Mouse (Mus musculus) kidney, embryonic 16.5 days (tissue): ENCODE results near the gene Bzw1. TPM values are rescaled to one million over a fixed set of nuclear protein-coding genes. Genes with fewer than 3 reads are reported as not detected.

Source experiments
- ATAC-seq: fragments of 200-750 bp; cut with Nextera tagmentation; 2 replicates; pipeline ENCODE4 v1.8.0; 2017; ENCODE audit warnings: moderate TSS enrichment; ENCODE audit not compliant: low FRiP score, low TSS enrichment
- H3K27ac ChIP-seq: fragments of 300-500 bp; sonication (generic); 2 replicates; pipeline ENCODE4 v1.5.1; 2014; ENCODE audit warnings: low read length
- H3K27me3 ChIP-seq: fragments of 300-500 bp; sonication (generic); 2 replicates; pipeline ENCODE4 v1.6.1; 2014; ENCODE audit warnings: low read length, control low read depth, mixed read lengths; ENCODE audit not compliant: insufficient read depth
- H3K36me3 ChIP-seq: fragments of 300-500 bp; sonication (generic); 2 replicates; pipeline ENCODE4 v1.6.1; 2014; ENCODE audit warnings: low read length, control low read depth, mixed read lengths; ENCODE audit not compliant: insufficient read depth
- H3K4me1 ChIP-seq: fragments of 300-500 bp; sonication (generic); 2 replicates; pipeline ENCODE4 v1.6.1; 2014; ENCODE audit warnings: low read length, control low read depth, mixed read lengths; ENCODE audit not compliant: insufficient read depth
- H3K4me2 ChIP-seq: fragments of 300-500 bp; sonication (generic); replicated peaks from 2 replicates; pipeline ENCODE4 v1.6.1; 2014; ENCODE audit warnings: low read depth, low read length
- H3K4me3 ChIP-seq: fragments of 300-500 bp; sonication (generic); 2 replicates; pipeline ENCODE4 v1.5.1; 2014; ENCODE audit warnings: mild to moderate bottlenecking, low read length
- H3K9ac ChIP-seq: fragments of 300-500 bp; sonication (generic); replicated peaks from 2 replicates; pipeline ENCODE4 v1.6.1; 2014; ENCODE audit warnings: low read length
- H3K9me3 ChIP-seq: fragments of 300-500 bp; sonication (generic); 2 replicates; pipeline ENCODE4 v1.6.1; 2016; ENCODE audit warnings: low read length, control low read depth
- WGBS: fragments of 180-500 bp; shearing (Covaris S2); extraction: QIAGEN DNeasy Blood & Tissue Kit; methylation state at CpG from one replicate; pipeline ENCODE4 v1.1.7; 2014; 5-methylcytosine and 5-hydroxymethylcytosine counted together
- polyA plus RNA-seq: library from polyadenylated mRNA; unstranded; fragments of >200 nt; fragmentation: Nextera tagmentation; extraction: Ambion mirVana; gene quantifications from 2 replicates; pipeline ENCODE4 v1.2.1, GENCODE M21; 2015

Bzw1 gene
- polyA plus RNA-seq, 1 experiment from 2014 or later = 352 TPM

GRCm38 (mm10) chr1:58395341-58395740, 2.6 kb downstream of the Bzw1 start:
- Histone ChIP-seq H3K4me2 (no peak overlapping the region), H3K27me3 (no peaks in the 10 kb centered on the region), H3K27ac (no peak overlapping the region), H3K9me3 (no peaks in the 10 kb centered on the region), H3K4me1 (peaks cover 12% of the 10 kb centered on the region), H3K4me3 (no peak overlapping the region), H3K36me3 (peaks cover 44% of the 10 kb centered on the region), H3K9ac (no peak overlapping the region)
- WGBS = 92% methylated on average over 3 of the region's 3 CpGs
- ATAC-seq = no peak

GRCm38 (mm10) chr1:58396179-58396578, 3.5 kb downstream of the Bzw1 start:
- no peak overlapping the region for H3K27ac ChIP-seq
- no peak overlapping the region for H3K4me3 ChIP-seq
- H3K9ac ChIP-seq = no peak overlapping the region
- H3K4me1 ChIP-seq = peaks cover 12% of the 10 kb centered on the region
- ATAC-seq = no peak
- no peaks in the 10 kb centered on the region for H3K27me3 ChIP-seq
- peaks cover 52% of the 10 kb centered on the region for H3K36me3 ChIP-seq
- no peak overlapping the region for H3K4me2 ChIP-seq
- WGBS = 100% methylated on average over 1 of the region's 1 CpGs
- no peaks in the 10 kb centered on the region for H3K9me3 ChIP-seq

GRCm38 (mm10) chr1:58397731-58398130, 5.0 kb downstream of the Bzw1 start:
- no peaks in the 10 kb centered on the region for H3K9me3 ChIP-seq
- H3K4me1 ChIP-seq = peaks cover 4% of the 10 kb centered on the region; the same call in 1 of the 2 replicates
- no peak overlapping the region for H3K27ac ChIP-seq
- H3K36me3 ChIP-seq = peaks cover 64% of the 10 kb centered on the region
- 97% methylated on average over 6 of the region's 6 CpGs for WGBS
- no peaks in the 10 kb centered on the region for H3K27me3 ChIP-seq
- ATAC-seq = no peak
- H3K4me3 ChIP-seq = no peak overlapping the region
- H3K9ac ChIP-seq = no peak overlapping the region
- no peak overlapping the region for H3K4me2 ChIP-seq

DNA sequence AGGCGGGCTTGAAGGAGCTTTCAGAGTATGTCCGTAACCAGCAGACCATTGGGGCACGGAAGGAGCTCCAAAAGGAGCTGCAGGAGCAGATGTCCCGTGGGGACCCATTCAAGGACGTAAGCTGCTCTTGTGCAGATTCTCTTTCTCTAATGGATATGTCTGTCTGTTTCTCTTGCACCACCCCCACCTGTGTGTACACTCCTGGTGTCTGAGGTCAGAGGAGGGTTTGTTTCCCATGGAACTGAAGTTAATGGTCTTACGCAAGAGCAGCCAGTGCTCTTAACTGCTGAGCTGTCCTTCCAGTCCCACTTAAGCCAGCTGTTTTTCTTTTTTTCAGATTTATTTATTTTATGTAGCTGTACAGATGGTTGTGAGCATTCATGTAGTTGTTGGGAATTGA, 8.7 kb downstream of the Bzw1 start:
- H3K36me3 ChIP-seq = peaks cover 71% of the 10 kb centered on the region
- no peak overlapping the region for H3K27ac ChIP-seq
- no peak overlapping the region for H3K4me2 ChIP-seq
- WGBS = 87% methylated on average over 6 of the region's 6 CpGs
- ATAC-seq = no peak
- no peak overlapping the region for H3K4me3 ChIP-seq
- H3K4me1 ChIP-seq = no peaks in the 10 kb centered on the region
- H3K9me3 ChIP-seq = no peaks in the 10 kb centered on the region
- no peaks in the 10 kb centered on the region for H3K27me3 ChIP-seq
- H3K9ac ChIP-seq = no peak overlapping the region

- Histone ChIP-seq H3K36me3 (peaks cover 60% of the 10 kb centered on the region), H3K4me3 (no peak overlapping the region), H3K27ac (no peak overlapping the region), H3K4me2 (no peak overlapping the region), H3K27me3 (no peaks in the 10 kb centered on the region), H3K4me1 (no peaks in the 10 kb centered on the region), H3K9ac (no peak overlapping the region), H3K9me3 (no peaks in the 10 kb centered on the region)
- 95% methylated on average over 5 of the region's 5 CpGs for WGBS
- no peak for ATAC-seq
Observed at GRCm38 (mm10) chr1:58403745-58404144, 11.0 kb downstream of the Bzw1 start.

DNA sequence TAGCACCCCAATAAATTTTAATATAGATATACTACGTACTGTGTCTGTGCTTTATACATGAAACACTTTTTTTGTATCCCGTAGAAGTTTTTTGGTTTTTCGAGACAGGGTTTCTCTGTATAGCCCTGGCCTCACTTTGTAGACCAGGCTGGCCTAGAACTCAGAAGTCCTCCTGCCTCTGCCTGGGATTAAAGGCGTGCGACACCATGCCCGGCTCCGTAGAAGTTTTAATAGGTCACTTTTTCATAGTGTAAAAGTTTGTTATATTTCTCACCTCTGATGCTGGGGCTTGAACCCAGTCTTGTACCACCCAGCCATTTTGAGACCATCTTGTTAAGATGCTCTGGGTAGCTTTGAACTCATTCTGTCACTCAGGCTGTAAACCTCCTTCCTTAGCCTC, 14.6 kb downstream of the Bzw1 start:
- no peak for ATAC-seq
- Histone ChIP-seq H3K27me3 (no peaks in the 10 kb centered on the region), H3K4me3 (no peak overlapping the region), H3K9ac (no peak overlapping the region), H3K36me3 (peaks cover 57% of the 10 kb centered on the region), H3K4me2 (no peak overlapping the region), H3K9me3 (no peaks in the 10 kb centered on the region), H3K4me1 (no peaks in the 10 kb centered on the region), H3K27ac (no peak overlapping the region)
- 98% methylated on average over 7 of the region's 7 CpGs for WGBS

- peaks cover 56% of the 10 kb centered on the region for H3K36me3 ChIP-seq
- no peaks in the 10 kb centered on the region for H3K9me3 ChIP-seq
- H3K9ac ChIP-seq = no peak overlapping the region
- WGBS = 88% methylated on average over 6 of the region's 6 CpGs
- no peak overlapping the region for H3K4me2 ChIP-seq
- H3K4me1 ChIP-seq = no peaks in the 10 kb centered on the region
- no peak overlapping the region for H3K4me3 ChIP-seq
- no peak overlapping the region for H3K27ac ChIP-seq
- no peak for ATAC-seq
- H3K27me3 ChIP-seq = no peaks in the 10 kb centered on the region
Observed at GRCm38 (mm10) chr1:58408141-58408540, 15.4 kb downstream of the Bzw1 start.

DNA sequence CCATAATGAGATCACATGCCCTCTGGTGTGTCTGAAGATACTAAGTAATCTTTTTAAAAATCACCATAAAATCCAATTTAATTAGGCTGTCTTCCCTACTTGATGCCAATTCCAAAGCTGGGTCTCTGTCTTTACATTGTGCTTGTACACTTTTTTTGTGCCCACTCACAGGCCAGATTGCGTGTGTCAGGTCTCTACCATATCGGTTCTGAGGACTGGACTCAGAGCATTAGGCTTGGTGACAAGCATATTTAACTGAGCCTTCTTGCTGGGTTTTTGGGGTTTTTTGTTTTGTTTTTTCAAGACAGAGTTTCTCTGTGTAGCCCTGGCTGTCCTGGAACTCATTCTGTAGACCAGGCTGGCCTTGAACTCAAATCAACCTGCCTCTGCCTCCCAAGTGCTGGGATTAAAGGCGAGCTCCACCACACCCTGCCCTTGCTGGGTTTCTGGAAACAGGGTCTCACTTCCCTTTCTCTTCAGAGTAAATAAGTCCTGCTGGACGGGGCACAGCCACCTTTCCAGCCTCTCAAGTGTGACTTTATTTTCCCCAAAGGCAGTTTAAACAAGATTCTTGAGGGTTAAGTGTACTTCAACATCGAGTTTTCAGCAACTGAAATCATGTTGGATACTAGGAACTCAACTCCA, 17.0 kb downstream of the Bzw1 start:
- Histone ChIP-seq H3K36me3 (peaks cover 58% of the 10 kb centered on the region), H3K4me1 (no peaks in the 10 kb centered on the region)

DNA sequence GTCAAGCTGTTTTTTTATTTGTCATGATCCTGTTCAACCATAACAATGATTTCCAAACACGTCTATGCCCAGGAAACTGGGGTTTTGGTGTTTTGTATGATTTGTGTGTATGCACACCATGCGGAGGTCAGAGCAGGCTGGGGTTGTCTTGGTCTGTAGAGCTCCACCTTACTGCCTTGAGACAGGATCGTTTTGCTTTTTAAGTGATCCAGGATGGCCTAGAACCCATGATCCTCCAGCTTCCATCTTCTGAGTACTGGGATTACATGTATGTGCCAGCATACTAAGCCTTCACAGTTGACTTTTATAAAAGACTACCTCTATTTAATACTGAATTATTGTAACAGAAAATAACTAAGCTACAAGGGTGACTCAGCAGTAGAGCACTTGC, 17.5 kb downstream of the Bzw1 start:
- ATAC-seq = no peak
- H3K27ac ChIP-seq = no peak overlapping the region
- H3K27me3 ChIP-seq = no peaks in the 10 kb centered on the region
- H3K4me2 ChIP-seq = no peak overlapping the region
- no peak overlapping the region for H3K4me3 ChIP-seq
- WGBS = 81% methylated on average over 3 of the region's 3 CpGs
- no peak overlapping the region for H3K9ac ChIP-seq
- peaks cover 62% of the 10 kb centered on the region for H3K36me3 ChIP-seq
- H3K4me1 ChIP-seq = no peaks in the 10 kb centered on the region
- no peaks in the 10 kb centered on the region for H3K9me3 ChIP-seq

More for the DNA sequence above, 17.0 kb downstream of the Bzw1 start:
- no peak overlapping the region for H3K4me3 ChIP-seq
- H3K27me3 ChIP-seq = no peaks in the 10 kb centered on the region
- H3K9me3 ChIP-seq = no peaks in the 10 kb centered on the region
- H3K9ac ChIP-seq = no peak overlapping the region
- WGBS = 78% methylated on average over 5 of the region's 5 CpGs
- no peak overlapping the region for H3K27ac ChIP-seq
- ATAC-seq = no peak
- H3K4me2 ChIP-seq = no peak overlapping the region

DNA sequence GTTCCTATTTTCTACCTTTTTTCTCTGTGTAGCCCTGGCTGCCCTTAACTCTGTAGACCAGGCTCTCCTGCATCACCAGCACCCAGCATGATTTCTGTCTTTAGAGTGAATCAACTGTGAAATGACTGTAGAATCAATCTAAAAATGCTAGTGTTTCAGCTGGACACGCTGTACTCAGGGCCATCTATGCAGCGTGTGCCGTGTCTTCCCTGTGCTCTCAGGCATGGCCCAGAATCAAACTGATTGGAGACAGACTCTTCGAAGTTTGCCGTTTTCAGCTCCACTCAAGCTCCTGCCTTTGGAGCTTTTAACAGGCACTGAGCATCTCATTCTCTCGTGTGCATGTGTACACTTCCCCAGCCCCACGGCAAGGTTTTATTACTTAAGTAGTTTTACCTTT, 18.1 kb downstream of the Bzw1 start:
- Histone ChIP-seq H3K27me3 (no peaks in the 10 kb centered on the region), H3K4me2 (no peak overlapping the region), H3K27ac (no peak overlapping the region), H3K4me3 (no peak overlapping the region), H3K4me1 (no peaks in the 10 kb centered on the region), H3K36me3 (peaks cover 62% of the 10 kb centered on the region), H3K9me3 (no peaks in the 10 kb centered on the region), H3K9ac (no peak overlapping the region)
- no peak; the same call in 1 of the 2 replicates for ATAC-seq
- WGBS = 93% methylated on average over 7 of the region's 7 CpGs
